Mouse (Mus musculus): ENCODE data around the gene Adck2.

Gene Adck2

DNA sequence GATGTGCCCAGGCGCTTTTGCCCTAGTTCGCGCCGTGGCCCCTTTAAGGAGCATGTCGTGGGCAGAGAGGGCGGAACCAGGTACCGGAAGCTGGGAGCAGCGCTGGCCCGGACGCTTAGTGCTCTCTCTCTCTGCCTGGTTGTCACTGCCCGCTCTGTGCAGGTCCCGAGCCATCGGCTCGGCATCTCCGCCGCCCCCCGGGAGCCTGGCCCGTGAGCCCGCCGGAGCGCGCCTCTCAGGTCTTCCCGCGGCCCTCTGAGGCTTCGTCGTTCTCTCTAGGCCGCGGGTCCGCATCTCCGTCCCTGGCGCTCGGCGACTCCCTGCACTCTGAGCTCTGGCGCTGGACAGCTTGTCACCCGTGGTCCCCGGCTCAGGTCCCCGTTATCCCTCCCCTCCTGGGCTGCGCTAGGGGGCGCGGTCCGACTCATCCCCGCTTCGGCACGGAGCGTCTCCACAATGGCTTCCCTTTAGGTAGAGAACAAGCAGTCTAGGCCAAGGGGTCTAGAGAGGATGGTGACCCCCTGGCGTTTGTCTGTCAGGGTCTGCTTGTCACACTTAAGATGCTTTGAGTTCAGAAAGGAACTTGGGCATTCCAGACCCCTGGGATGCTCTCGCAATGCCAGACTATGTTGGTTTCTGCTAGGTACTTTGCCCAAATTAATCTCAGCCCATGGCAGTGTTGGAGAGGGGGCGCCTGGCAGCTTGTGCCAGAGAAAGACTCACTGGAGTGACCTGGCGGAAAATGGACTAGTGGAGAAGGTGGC is at the start of gene Adck2:
TSS of gene Adck2 (plus strand) at position 83 of the 764 bp plus-strand sequence.
- DNase-seq: peak; percentile 92

DNA sequence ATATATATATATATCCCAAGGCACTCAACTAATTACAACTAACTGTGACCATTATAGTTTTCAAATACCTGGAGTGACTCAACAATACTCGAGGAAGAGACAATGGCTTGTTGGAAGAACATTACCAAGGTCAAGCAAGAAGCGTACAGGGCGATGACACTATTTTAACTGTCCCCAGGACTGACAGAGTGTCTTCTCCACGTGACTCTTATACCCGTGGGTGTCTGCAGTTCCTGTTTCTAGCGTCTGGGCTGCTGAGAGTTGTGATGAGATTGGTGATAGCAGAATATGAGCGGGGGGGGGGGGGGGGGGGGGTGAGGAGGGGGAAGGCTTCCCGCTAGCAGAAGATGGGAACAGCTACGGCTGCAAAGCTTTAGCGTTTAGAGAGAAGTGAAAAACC is 46.9 kb upstream of the Adck2 start:
- no peak for DNase-seq

- no peak for DNase-seq
Observed at GRCm38 (mm10) chr6:39527337-39527784, 46.3 kb upstream of the Adck2 start.

GRCm38 (mm10) chr6:39527811-39528210 is 45.9 kb upstream of the Adck2 start:
- no peak for DNase-seq

DNA sequence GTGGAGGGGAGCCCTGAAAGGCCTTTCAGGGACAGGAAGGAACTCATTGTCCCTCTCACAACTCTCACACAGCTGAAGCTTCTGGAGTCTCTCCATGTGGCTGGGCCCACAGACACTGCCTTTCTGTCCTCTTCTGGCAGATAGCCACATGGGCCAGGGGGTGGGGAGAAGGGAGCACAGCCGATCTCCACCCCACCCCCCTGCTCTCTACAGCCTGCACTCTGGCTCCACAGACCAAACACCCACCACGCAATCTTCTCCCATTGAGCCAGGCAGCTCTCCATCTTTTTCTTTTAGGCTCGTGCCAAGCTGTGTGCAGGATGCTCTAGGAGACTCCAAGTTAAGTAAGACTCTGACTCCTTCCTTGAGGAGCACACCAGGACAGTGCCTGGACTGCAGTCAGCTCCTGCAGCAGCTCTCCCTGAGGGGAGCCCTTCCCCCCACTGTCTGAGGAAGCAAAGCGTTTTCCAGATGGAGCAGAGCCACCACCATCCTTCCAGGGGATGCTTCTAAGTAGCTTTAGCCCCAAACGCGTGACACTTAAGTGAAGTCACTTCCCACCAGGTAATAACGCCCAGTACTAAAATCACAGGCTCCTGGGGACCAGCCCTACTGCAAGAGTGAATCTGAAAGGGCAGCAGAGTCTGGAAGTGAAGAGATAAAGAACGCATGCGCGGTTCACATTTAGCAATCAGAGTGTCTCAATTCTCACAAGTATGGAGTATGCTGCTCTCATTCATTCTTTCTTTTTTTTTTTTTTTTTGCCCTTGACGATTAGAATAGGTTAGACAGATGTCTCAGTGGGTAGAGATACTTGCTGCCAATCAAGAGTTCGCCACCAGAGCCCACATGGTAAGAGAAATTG is 44.8 kb upstream of the Adck2 start:
- DNase-seq: peak; percentile 78

DNA sequence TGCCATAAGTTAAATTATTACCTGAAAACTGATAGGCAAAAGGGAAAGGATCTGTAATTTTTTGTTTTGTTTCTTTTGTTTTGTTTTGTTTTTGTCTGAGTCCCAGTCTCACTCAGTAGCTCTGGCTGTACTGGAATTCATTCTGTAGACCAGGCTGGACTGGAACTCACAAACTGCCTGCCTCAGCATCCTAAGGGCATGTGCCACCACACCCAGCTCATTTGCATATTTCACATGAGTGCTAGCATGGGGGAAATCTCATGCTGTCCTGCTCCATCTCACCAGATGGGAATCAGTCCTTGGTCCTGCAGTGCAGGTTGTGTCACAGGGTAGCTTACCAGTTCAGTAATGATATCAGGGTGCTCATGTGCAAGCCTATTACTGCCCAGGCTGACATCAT is 38.7 kb upstream of the Adck2 start:
- DNase-seq: no peak

DNA sequence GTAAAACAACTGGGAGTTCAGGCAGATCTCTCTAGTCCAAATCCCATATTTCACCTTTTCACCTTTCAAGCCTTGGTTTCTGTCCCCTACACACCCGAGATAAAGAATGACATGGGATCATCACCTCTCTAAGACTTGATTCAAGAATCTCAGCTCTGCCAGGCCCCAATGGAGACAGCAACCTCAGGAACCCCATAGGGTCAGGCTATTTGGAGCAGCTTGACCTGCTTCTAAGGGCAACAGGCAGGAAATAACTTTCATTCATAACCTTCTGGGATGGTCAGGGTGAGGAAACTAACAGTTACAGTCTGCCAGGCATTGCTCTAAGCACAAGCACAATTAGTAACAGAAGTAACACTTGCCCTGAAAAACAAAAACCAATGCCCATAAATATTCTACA is 37.1 kb upstream of the Adck2 start:
- no peak for DNase-seq

GRCm38 (mm10) chr6:39537276-39537675 is 36.4 kb upstream of the Adck2 start:
- no peak for DNase-seq

GRCm38 (mm10) chr6:39538227-39538626 is 35.4 kb upstream of the Adck2 start:
- no peak for DNase-seq

DNA sequence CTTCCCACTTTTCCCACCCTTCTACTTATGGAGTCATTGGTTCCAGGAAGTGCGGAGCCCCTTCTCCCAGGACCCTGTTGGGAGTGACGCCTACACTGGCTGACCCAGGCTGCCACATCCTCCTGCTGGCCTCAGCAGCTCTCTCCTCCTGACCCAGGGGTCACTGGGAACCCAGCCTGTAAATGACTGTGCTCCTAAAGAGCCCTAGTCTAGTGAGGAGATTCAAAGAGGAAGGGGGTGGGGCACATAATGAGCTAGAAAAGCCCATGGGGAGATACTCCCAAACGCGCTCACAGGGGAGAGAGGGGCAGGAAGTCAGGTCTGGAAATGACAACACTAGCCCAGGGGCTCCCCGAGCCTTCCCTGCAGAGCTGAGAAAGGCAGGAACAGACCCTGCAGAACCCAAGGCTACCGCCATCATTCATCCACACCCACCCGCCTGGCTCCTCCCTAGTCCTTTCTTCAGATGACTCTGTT is 34.0 kb upstream of the Adck2 start:
- DNase-seq: no peak

DNA sequence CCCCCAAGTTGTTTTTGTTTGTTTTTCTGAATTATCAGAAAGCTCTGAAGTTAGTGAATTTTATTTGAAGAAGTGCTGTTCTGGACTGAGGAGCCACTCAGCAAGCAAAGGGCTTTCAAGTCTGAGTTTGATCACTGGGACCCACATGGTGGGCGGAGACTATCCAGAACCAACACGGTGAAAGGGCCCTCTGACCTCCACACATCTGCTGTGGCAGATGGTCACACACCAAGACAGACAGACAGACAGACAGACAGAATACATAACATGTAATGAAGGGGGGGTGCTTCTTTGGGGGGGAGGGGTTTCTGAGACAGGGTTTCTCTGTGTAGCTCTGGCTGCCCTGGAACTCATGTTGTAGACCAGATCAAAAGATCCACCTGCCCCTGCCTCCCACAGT is 33.1 kb upstream of the Adck2 start:
- DNase-seq: no peak

DNA sequence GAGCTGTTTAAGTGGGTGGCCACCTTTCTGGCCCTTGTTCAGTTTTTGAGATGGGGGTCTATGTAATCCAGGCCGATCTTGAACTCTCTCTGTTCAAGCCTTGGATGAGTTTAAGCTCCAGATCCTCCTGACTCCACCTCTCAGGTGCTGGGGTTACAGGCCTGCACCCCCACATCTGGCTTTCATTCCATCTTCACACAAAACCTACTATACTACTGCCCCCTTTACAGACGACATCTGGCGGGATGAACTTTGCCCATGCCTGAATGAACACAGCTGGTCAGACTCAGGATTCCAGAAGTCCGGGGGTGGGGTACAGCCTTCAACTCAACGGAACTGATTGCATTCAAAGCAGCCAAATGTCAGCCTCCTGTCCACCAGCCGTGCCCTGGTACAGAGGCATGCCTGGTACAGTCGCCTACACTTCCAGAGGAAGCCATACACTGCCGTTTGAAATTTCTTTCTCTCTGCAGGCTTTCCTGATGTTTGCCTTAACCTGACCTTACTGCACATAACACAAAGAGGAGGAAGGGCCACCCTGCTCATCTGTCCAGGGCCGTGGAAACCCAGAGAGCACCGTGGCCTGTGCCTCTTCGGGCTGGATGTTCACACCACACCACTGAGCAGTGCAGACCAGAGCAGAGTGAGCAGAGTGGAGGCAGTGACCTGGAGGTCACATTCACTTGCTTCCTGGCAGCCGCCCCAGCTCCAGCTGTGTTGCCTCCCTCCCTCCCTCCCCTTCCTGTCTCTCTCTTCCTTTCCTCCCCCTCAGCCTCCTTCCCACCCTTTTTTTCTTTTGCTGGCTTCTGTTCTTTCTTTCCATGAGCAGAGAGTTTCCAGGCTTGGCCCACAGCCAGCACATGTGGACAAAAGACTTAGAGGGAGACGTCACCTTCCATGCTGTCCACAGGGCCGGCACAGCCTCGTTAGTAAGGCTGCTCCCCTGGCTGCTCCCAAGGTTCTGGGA is 30.8 kb upstream of the Adck2 start:
- peak; percentile 94 for DNase-seq

DNA sequence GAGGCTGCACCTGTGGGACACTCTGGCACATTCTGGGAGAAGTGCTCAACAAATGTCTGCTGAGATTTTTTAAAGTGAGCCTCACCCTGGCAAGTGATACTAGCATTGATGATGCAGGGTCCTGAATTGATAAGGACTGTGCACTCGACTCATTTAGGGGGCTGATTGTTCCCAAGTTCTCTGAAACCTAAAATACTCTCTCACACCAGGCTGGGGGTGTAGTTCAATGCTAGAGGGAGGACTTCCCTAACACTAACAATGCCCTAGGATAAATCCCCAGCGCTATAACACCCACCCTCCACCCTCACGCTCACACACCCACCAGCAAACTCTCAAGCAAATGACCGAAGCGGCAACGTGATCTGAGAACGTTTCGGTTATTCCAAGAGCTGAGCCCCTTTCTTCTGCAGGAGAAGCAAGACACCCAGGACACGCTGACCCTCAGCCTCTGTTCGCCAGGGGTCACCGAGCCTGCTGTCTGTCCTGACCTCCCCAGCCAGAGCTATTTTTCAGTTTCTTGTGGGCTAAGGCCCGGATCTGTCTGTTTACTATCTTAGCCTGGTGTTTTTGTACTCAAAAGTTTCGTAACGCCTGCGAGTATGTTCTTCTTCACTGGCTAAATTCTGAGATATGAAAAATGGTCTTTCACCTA is 29.8 kb upstream of the Adck2 start:
- DNase-seq: no peak

GRCm38 (mm10) chr6:39545474-39545873 is 28.2 kb upstream of the Adck2 start:
- DNase-seq: no peak

GRCm38 (mm10) chr6:39548030-39548429 is 25.6 kb upstream of the Adck2 start:
- no peak for DNase-seq

DNA sequence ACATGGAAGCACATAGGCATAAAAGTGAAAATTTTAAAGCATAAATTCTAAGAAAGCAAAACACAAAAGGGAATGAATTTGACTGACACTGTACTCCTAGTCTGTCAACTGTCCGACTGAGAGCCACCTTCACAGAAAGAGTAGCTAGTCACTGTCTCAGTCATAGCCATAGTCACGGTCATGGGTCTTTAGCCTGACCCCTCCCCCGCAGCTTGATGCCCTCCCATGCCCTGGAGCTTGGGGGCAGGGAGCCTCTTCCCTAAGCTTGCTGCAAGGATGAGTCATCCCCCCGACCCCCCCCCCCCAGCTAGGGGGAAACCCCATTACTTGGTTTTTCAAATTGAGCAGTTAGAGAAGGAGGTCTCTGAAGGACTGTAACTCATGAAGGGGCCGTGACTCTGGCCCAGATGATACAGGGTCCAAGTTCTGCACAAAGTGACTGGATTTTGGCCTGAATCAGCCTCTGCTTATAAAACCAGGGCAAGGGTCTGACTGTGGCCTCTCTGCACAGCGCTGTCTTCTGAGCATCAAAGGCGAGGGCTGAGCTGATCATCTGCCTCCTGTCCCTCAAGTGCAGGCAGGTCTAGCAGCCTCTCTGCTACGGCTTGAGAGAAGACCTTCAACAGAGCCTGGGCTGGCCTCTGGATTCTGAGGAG is 21.6 kb upstream of the Adck2 start:
- DNase-seq: peak; percentile 64

- DNase-seq: no peak
Observed at GRCm38 (mm10) chr6:39554888-39555647, 18.6 kb upstream of the Adck2 start.

- DNase-seq: no peak
Observed at GRCm38 (mm10) chr6:39555648-39555945, 18.1 kb upstream of the Adck2 start.

DNA sequence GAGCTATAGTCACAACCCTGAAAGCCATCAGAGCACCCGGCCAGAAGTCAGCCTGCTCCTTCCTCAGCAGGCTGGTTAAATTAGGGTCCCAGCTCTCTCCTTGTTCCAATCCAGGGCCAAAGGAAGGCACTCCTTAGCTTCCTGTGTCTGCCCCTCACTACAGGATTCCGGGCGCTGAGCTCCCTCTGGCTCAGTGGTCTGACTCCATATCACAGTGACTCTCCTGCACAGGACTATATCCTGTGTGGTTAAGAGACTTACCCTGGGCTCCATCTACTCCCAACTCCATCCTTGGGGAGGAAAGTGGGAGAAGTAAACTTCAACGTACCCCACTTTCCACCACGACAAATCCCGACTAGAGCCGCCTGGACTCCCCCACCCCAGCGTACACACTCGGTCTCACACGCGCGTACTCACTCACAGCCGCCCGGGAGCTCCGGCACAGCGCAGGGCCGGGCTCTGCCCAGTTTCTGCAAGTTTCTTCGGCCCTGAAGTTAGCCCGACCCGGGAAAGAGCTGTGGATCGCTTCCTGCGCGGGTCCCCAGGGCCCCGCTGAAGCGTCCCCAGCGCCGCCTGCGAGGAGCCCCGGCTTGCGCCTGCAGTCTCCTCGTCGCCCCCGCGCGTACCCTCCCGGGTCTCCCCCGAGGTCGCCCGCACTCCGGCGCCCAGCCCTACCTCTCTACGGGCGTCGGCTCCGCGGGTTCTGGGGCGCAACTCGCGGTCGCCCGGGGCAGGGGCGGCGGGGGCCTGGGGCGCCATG is 16.6 kb upstream of the Adck2 start:
- DNase-seq: peak; percentile 67

GRCm38 (mm10) chr6:39557723-39558261 is 15.9 kb upstream of the Adck2 start, which contains the start of gene Dennd2a:
TSS of gene Dennd2a (minus strand) at chr6:39557867.
- DNase-seq: peak; percentile 98

Data from retina, postnatal 1 day (tissue).